Mouse (Mus musculus) thymus, postnatal 0 days (tissue): ENCODE measurements around the gene Vmn1r212. TPM values are rescaled to one million over a fixed set of nuclear protein-coding genes. Genes with fewer than 3 reads are reported as not detected.
"Not testable (repeated sequence)": the region's sequence is repeated elsewhere in the genome, so short reads cannot be mapped to it uniquely, and the experiment has no call there.

Source experiments
- DNase-seq: peaks from one replicate; pipeline ENCODE4 v3.0.0-alpha.2; 2015; ENCODE audit warnings: low spot score
- polyA plus RNA-seq: library from polyadenylated mRNA; unstranded; fragments of >200 nt; fragmentation: Nextera tagmentation; extraction: Ambion mirVana; gene quantifications from 2 replicates; pipeline ENCODE4 v1.2.1, GENCODE M21; 2015

Gene Vmn1r212
- polyA plus RNA-seq: not detected in 2 replicates

DNA sequence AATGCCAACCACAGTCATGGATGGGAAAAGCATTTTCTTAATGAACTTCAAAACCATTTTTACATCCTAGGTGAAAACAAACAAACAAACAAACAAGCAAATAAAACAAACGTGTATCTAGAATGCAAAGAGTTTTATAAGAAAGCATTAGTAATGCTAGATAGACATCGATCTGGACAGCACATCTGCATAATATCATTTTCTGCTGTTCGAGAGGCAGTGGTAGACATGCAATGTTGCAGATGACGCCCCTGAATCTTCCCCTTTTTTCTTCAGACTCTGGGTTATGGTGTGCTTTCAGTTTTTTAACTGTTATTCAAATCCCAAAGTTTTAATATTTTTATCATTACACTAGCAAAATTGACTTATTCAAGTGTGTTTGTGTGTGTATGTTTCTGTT lies at the start of gene Vmn1r212:
Gene Vmn1r212, minus strand, starts transcription at position 101 of the 400 bp plus-strand sequence.
- no peak for DNase-seq

DNA sequence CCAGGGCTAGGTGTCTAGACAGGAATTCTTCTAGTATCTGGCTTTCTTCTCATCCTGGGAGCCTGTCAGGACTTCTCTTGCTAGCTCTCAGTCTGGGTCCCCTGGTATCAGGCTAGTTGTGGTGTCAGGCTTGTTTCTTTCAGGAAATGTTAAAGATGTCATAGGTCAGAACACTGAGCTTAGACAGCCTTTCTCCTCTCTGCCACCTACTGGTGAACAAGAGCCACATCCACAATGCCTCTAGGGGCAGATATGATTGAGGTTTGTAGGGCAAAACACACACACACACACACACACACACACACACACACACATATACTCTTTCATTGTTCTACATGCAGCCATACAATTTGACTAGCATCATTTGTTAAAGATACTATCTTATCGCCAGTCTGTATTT lies 4.7 kb downstream of the Vmn1r212 start:
- no peak for DNase-seq

- no peak for DNase-seq
These were observed 26.5 kb downstream of the Vmn1r212 start, which contains the start of gene Vmn1r211 for GRCm38 (mm10) chr13:22857461-22857860. Gene Vmn1r211 (minus strand): TSS chr13:22857561.

DNA sequence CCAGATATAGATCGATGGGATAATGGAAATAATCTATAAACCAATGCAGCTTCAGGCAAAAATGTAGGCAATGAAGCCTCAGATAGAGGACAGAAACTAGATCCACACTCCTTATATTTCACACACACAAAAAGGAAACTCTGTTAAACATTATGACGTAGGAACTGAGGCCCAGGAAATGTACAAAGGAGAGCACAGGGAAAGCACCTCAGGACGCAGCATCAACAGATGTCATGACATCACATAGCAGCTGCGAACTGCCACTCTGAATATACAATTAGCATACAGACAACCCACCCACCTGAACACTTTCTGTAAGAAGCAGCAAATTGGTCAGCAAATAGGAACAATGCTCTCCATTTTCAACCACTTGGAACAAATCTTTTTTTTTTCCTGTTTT lies 29.2 kb downstream of the Vmn1r212 start:
- DNase-seq: no peak

- no peak for DNase-seq
These were observed 37.2 kb downstream of the Vmn1r212 start for GRCm38 (mm10) chr13:22846798-22847197.

GRCm38 (mm10) chr13:22844304-22844703 lies 39.7 kb downstream of the Vmn1r212 start:
- DNase-seq: not testable (repeated sequence)

Other genes with a start within 250 kb of the Vmn1r212 start
- not detected in 2 replicates for gene Vmn1r207-ps, start 154.6 kb downstream of the Vmn1r212 start, polyA plus RNA-seq
- gene Vmn1r208, start 106.8 kb downstream of the Vmn1r212 start, polyA plus RNA-seq: not detected in 2 replicates
- not detected in 2 replicates for gene Vmn1r209, start 74.5 kb downstream of the Vmn1r212 start, polyA plus RNA-seq
- not detected in 2 replicates for gene Vmn1r210, start 52.9 kb downstream of the Vmn1r212 start, polyA plus RNA-seq
- not detected in 2 replicates for gene Vmn1r211, start 26.6 kb downstream of the Vmn1r212 start, polyA plus RNA-seq
- gene Vmn1r213, start 123.5 kb upstream of the Vmn1r212 start, polyA plus RNA-seq: not detected in 2 replicates
- gene Vmn1r214, start 146.2 kb upstream of the Vmn1r212 start, polyA plus RNA-seq: not detected in 2 replicates
- gene Vmn1r215, start 183.8 kb upstream of the Vmn1r212 start, polyA plus RNA-seq: not detected in 2 replicates
- gene Vmn1r217, start 234.0 kb upstream of the Vmn1r212 start, polyA plus RNA-seq: not detected in 2 replicates
- gene Vmn1r218, start 248.9 kb upstream of the Vmn1r212 start, polyA plus RNA-seq: not detected in 2 replicates